Mouse (Mus musculus) embryonic facial prominence, embryonic 11.5 days (tissue): Measurements from ENCODE around the gene Fgd1. TPM values are rescaled to one million over a fixed set of nuclear protein-coding genes. Genes with fewer than 3 reads are reported as not detected.

ENCODE experiments used
- ATAC-seq: fragments of 200-750 bp; cut with Nextera tagmentation; replicated peaks from 2 replicates; pipeline ENCODE4 v1.8.0; 2017; ENCODE audit warnings: low read depth; ENCODE audit not compliant: insufficient number of reproducible peaks, low FRiP score, low TSS enrichment
- DNase-seq: peaks from one replicate; pipeline ENCODE4 v3.0.0-alpha.2; 2015; ENCODE audit warnings: low spot score
- H3K27ac ChIP-seq: fragments of 300-500 bp; sonication (generic); replicated peaks from 2 replicates; pipeline ENCODE4 v1.5.1; 2014; ENCODE audit warnings: mild to moderate bottlenecking, low read depth, low read length, control low read depth
- H3K27me3 ChIP-seq: fragments of 300-500 bp; sonication (generic); 2 replicates; pipeline ENCODE4 v1.6.1; 2014; ENCODE audit warnings: mild to moderate bottlenecking, low read length, moderate library complexity, mixed read lengths; ENCODE audit not compliant: control insufficient read depth, insufficient read depth
- H3K36me3 ChIP-seq: fragments of 300-500 bp; sonication (generic); replicated peaks from 2 replicates; pipeline ENCODE4 v1.6.1; 2014; ENCODE audit warnings: low read depth, mild to moderate bottlenecking, low read length, moderate library complexity, mixed read lengths; ENCODE audit not compliant: control insufficient read depth, insufficient read depth
- H3K4me1 ChIP-seq: fragments of 300-500 bp; sonication (generic); 2 replicates; pipeline ENCODE4 v1.6.1; 2014; ENCODE audit warnings: low read length, mixed read lengths; ENCODE audit not compliant: control insufficient read depth, insufficient read depth
- H3K4me2 ChIP-seq: fragments of 300-500 bp; sonication (generic); 2 replicates; pipeline ENCODE4 v1.6.1; 2014; ENCODE audit warnings: low read depth, mild to moderate bottlenecking, control low read depth, low read length, moderate library complexity
- H3K4me3 ChIP-seq: fragments of 300-500 bp; sonication (generic); 2 replicates; pipeline ENCODE4 v1.5.1; 2014; ENCODE audit warnings: low read depth, low read length, control low read depth
- H3K9ac ChIP-seq: fragments of 300-500 bp; sonication (generic); replicated peaks from 2 replicates; pipeline ENCODE4 v1.6.1; 2014; ENCODE audit warnings: mild to moderate bottlenecking, control low read depth, low read length
- H3K9me3 ChIP-seq: fragments of 300-500 bp; sonication (generic); replicated peaks from 2 replicates; pipeline ENCODE4 v1.6.1; 2016; ENCODE audit warnings: mild to moderate bottlenecking, low read length, inconsistent platforms, mixed read lengths; ENCODE audit not compliant: control insufficient read depth
- WGBS: fragments of 180-500 bp; shearing (Covaris S2); extraction: QIAGEN DNeasy Blood & Tissue Kit; methylation state at CpG from one replicate; pipeline ENCODE4 v1.1.7; 2014; 5-methylcytosine and 5-hydroxymethylcytosine counted together
- polyA plus RNA-seq: library from polyadenylated mRNA; unstranded; fragments of >200 nt; fragmentation: Nextera tagmentation; extraction: Ambion mirVana; gene quantifications from 2 replicates; pipeline ENCODE4 v1.2.1, GENCODE M21; 2014

Fgd1 gene
- polyA plus RNA-seq, result 9.7 and 10.4 TPM in 2 replicates

GRCm38 (mm10) chrX:151045850-151046249, at the start of gene Fgd1:
TSS of gene Fgd1 (plus strand) at chrX:151046150.
- DNase-seq (no peak), ATAC-seq (no peak)
- H3K27ac ChIP-seq, result peak within 1 kb of the TSS; percentile 84
- no peaks in the 10 kb centered on the region for H3K27me3 ChIP-seq
- H3K9ac ChIP-seq, result peak within 1 kb of the TSS; percentile 78
- peak within 1 kb of the TSS; percentile 62 for H3K4me2 ChIP-seq
- no peaks in the 10 kb centered on the region for H3K36me3 ChIP-seq
- no peaks in the 10 kb centered on the region for H3K9me3 ChIP-seq
- peak within 1 kb of the TSS; percentile 61 for H3K4me3 ChIP-seq
- WGBS, result 96% methylated on average over 8 of the region's 8 CpGs
- no peaks in the 10 kb centered on the region for H3K4me1 ChIP-seq

DNA sequence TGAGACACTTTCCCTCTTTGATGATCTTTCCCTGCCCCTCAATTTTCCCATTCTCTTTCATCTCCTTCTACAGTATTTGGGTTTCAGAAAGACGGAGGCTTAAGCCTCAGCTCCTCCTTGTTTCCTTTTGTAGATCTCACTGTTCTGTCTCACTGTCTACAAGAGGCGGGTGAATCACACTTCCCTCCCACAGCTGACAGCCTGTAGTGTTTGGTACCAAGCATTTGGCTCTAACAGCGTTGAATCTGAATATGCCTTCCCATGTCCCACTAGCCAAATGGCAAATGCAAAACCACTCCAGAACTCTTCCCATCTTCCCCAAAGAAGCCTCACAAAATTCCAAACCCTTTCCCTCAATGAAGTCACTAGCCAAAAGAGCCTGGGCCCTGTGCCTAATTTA, 49.2 kb upstream of the Fgd1 start:
- no peak for DNase-seq
- WGBS, result 88% methylated on average over 3 of the region's 3 CpGs
- H3K9me3 ChIP-seq, result no peaks in the 10 kb centered on the region
- H3K36me3 ChIP-seq, result no peaks in the 10 kb centered on the region; the same call in none of the 2 replicates
- H3K27me3 ChIP-seq, result no peaks in the 10 kb centered on the region
- H3K4me2 ChIP-seq, result no peak overlapping the region
- no peak overlapping the region for H3K9ac ChIP-seq
- ATAC-seq, result no peak
- no peaks in the 10 kb centered on the region for H3K4me1 ChIP-seq
- no peak overlapping the region for H3K27ac ChIP-seq
- H3K4me3 ChIP-seq, result no peak overlapping the region

DNA sequence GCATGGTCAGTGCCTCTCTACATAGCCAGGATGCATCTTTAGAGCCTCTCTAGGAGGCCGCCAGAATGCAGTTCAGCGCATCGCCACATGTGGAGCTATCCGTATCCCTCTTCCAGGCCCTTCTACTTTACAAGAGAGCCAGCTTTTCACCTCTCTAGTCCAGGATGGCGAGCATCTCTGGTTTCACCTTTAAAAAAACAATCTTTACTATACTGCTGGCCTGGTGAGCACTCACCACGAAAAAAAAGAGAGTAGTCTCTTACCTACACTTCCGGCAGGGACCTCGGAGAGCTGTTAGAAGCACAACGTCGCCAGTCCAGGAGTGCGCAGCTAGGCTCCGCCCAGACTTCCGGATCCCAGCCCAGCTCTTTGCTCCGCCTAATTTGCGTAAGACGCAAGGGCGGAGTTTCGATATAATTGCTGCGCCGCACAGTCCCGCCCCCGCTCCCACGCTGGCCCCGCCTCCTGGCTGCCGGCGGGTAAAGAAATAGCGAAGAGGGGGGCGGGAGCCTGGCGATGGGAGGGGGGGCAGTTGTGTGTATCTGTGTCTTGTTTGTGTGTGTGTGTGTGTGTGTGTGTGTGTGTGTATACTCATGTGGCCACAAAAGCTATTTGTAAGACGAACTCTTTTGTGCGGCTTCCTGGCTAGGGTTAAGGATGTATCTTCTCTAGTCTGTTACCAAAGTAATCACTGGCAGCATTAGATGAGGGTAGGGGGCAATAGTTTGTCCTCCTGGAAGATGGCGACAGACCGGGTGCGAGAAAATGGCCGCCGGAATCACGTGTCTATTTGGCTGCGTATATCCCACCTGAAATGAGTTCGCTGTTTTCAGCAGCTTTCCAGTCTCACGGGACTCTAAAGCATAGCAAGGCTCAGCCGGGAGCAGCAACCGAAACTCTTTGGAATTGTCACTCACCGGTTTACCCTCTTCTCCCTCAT, 28.7 kb upstream of the Fgd1 start, which contains the start of gene Gnl3l:
TSS of gene Gnl3l (minus strand) at position 385 of the 940 bp plus-strand sequence.
- Histone ChIP-seq H3K27me3 (no peaks in the 10 kb centered on the region), H3K4me1 (no peaks in the 10 kb centered on the region), H3K9ac (peak within 1 kb of the TSS; percentile 51), H3K9me3 (no peaks in the 10 kb centered on the region), H3K36me3 (no peaks in the 10 kb centered on the region), H3K27ac (peak within 1 kb of the TSS; percentile 41; the same call in 1 of the 2 replicates), H3K4me3 (peak within 1 kb of the TSS; percentile 40), H3K4me2 (peak within 1 kb of the TSS; percentile 39)
- peak; percentile 90 for DNase-seq
- ATAC-seq, result peak; percentile 96
- WGBS, result 18% methylated on average over 43 of the region's 43 CpGs

- ATAC-seq (no peak), DNase-seq (peak; percentile 40)
- peak overlapping the region; percentile 51 for H3K9ac ChIP-seq
- H3K27ac ChIP-seq, result peak overlapping the region; percentile 41; the same call in 1 of the 2 replicates
- peak overlapping the region; percentile 40 for H3K4me3 ChIP-seq
- H3K4me1 ChIP-seq, result no peaks in the 10 kb centered on the region
- peak overlapping the region; percentile 39 for H3K4me2 ChIP-seq
- WGBS, result 9% methylated on average over 3 of the region's 3 CpGs
- H3K9me3 ChIP-seq, result no peaks in the 10 kb centered on the region
- no peaks in the 10 kb centered on the region for H3K27me3 ChIP-seq
- H3K36me3 ChIP-seq, result no peaks in the 10 kb centered on the region
Observed at GRCm38 (mm10) chrX:151017897-151018296, 28.1 kb upstream of the Fgd1 start.

DNA sequence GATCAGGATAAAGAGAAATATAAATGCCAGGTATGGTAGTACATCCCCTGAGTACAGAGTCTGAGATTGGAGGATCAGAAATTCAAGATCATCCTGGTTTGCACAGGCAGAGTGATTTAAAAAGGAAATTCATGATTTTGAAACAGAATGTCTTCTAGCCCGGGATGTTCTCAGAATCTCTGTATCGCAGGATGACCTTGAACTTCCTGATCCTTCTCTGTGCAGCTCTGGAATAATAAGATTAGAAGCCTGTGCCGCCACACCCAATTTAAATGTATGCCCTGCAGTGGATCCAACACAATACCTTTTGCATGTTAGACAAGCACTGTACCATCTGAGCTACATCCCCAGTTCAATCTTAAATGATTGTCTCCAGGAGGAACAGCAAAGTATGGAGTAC, 27.2 kb upstream of the Fgd1 start:
- ATAC-seq (no peak), DNase-seq (no peak)
- WGBS, result 89% methylated on average over 3 of the region's 3 CpGs
- Histone ChIP-seq H3K9me3 (no peaks in the 10 kb centered on the region), H3K4me1 (no peaks in the 10 kb centered on the region), H3K27ac (no peak overlapping the region), H3K27me3 (no peaks in the 10 kb centered on the region), H3K9ac (no peak overlapping the region), H3K4me2 (no peak overlapping the region), H3K4me3 (no peak overlapping the region), H3K36me3 (no peaks in the 10 kb centered on the region)

DNA sequence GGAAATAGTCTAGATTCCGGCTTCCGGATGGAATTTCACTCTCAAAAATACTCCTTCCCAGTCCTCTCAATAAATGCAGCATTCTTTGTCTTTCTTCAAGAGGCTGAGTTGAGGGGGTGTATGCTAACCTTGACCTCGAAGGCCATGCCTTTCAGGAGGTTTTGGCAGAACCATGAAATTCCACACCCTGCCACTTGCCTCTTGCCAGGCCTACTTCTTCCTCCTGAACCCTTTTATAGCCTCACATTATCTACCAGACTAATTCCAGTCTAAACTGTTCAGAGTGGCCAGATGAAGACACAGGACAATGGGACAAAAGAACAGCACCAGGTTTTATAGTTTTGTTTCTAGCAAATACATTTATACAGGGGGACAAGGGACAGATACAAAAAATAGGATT, 14.6 kb upstream of the Fgd1 start:
- Histone ChIP-seq H3K4me1 (no peaks in the 10 kb centered on the region), H3K4me2 (no peak overlapping the region), H3K36me3 (no peaks in the 10 kb centered on the region), H3K9me3 (no peaks in the 10 kb centered on the region), H3K27ac (no peak overlapping the region), H3K27me3 (no peaks in the 10 kb centered on the region), H3K4me3 (no peak overlapping the region), H3K9ac (no peak overlapping the region)
- DNase-seq (peak; percentile 21), ATAC-seq (no peak)
- 52% methylated on average over 3 of the region's 3 CpGs for WGBS

DNA sequence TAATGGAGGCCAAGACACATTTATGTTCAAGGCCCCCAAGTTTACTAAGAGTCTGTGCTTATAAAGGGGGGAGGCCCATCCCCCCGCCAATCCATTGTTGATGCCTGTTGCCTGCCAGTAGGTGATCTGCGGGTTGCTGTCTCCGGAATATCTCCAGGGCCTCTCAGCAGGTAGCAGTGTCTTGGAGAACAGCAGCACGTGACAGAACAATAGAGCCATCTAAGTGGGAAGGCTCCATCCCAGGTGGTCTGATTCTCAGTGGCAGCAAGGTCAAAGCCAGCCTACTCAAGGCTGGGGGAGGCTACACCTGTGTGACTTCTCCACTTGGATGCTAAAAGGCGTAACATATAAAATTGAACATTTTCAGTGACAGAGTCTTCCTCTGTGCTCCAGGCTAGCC, 4.7 kb upstream of the Fgd1 start:
- ATAC-seq (no peak), DNase-seq (no peak)
- H3K27ac ChIP-seq, result no peak overlapping the region
- no peak overlapping the region for H3K4me2 ChIP-seq
- no peak overlapping the region for H3K9ac ChIP-seq
- H3K27me3 ChIP-seq, result no peaks in the 10 kb centered on the region
- 53% methylated on average over 5 of the region's 5 CpGs for WGBS
- no peak overlapping the region for H3K4me3 ChIP-seq
- no peaks in the 10 kb centered on the region for H3K4me1 ChIP-seq
- H3K36me3 ChIP-seq, result no peaks in the 10 kb centered on the region
- no peaks in the 10 kb centered on the region for H3K9me3 ChIP-seq

DNA sequence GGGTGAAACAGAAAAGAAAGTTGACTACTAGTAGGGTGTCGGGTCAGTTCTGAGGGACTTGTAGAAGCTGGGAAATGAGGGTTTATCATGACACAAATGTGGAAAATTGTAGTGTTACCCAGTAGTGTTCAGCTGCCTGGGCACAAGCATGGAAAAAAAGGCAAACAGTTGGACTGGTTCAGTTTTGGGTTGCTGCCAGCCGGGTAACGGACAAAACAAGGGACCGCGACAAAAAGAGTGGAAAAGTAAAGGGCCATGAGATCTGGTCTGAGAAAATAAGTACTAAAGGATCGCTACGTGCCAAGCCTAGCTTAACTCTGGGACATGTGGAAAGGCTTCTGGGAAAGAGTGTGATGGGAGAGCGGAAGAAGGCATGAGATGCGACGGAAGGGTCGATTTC, 371 bp downstream of the Fgd1 start:
- 48% methylated on average over 11 of the region's 11 CpGs for WGBS
- no peak overlapping the region for H3K27ac ChIP-seq

More for the DNA sequence above, 371 bp downstream of the Fgd1 start:
- ATAC-seq, result peak; percentile 24; the same call in 1 of the 2 replicates
- Histone ChIP-seq H3K4me3 (peak overlapping the region; percentile 61; the same call in 1 of the 2 replicates), H3K4me1 (no peaks in the 10 kb centered on the region), H3K27me3 (no peaks in the 10 kb centered on the region), H3K4me2 (peak overlapping the region; percentile 19; the same call in 1 of the 2 replicates), H3K9me3 (no peaks in the 10 kb centered on the region), H3K9ac (no peak overlapping the region; the same call in 1 of the 2 replicates), H3K36me3 (no peaks in the 10 kb centered on the region)
- no peak for DNase-seq
